Mouse (Mus musculus): ENCODE measurements around the gene Ccdc86.

DNA sequence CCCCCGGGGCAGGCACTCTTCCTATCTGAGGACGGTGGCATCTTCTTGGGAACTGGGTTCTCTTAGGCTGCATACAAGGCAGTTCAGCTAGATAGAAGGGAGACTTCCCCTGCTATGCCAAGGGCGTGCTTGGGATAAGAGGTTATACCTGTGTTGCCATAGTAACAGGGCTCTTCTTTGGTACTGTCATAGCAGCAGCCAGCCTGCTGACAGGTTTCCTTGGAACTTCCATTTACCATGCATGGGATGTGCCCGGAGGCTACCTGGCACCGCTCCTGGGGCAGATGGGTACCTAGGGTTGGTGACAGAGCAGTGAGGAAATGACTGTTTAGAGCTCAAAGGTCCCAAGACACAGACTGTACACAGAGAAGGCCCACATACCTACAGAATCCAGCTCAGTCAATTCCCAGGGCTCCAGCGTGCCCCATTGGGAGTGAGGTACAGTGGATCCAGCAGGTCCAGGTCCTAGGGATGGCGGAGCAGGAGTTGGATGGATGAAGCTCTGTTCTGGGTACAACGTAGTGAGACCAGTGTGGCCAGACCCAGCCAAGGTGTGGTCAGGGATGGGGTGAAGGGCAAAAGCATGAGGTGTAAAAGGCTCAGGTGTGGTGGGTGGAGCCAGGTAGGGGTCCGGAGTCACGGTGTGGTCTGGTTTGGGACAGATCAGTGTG lies 30.6 kb downstream of the Ccdc86 start:
- TF ChIP-seq CTCF (IDR thresholded peaks at IDR 0.05; ENCODE audit: control insufficient read depth, insufficient read depth, insufficient read length) (no peak), MAX (IDR thresholded peaks at IDR 0.05) (no peak), USF1 (IDR thresholded peaks at IDR 0.05; ENCODE audit: low read depth) (no peak), CEBPB (IDR thresholded peaks at IDR 0.05; ENCODE audit: low read depth) (no peak), MYOD1 (IDR thresholded peaks at IDR 0.05; ENCODE audit: control insufficient read depth, insufficient read length, low read depth) (no peak), FOSL1 (IDR thresholded peaks at IDR 0.05; ENCODE audit: insufficient read depth, low read length, poor library complexity, severe bottlenecking) (no peak)

Data from C2C12 (cell line).